Mouse (Mus musculus): ENCODE measurements at regions not wholly inside any gene's neighbourhood (a gene's known extent, or its start where the extent isn't known, plus 50 kb on each side); places are given as distances from the start of the nearest gene placed in this dataset.
"Not testable (repeated sequence)": the region's sequence is repeated elsewhere in the genome, so short reads cannot be mapped to it uniquely, and the experiment has no call there.

DNA sequence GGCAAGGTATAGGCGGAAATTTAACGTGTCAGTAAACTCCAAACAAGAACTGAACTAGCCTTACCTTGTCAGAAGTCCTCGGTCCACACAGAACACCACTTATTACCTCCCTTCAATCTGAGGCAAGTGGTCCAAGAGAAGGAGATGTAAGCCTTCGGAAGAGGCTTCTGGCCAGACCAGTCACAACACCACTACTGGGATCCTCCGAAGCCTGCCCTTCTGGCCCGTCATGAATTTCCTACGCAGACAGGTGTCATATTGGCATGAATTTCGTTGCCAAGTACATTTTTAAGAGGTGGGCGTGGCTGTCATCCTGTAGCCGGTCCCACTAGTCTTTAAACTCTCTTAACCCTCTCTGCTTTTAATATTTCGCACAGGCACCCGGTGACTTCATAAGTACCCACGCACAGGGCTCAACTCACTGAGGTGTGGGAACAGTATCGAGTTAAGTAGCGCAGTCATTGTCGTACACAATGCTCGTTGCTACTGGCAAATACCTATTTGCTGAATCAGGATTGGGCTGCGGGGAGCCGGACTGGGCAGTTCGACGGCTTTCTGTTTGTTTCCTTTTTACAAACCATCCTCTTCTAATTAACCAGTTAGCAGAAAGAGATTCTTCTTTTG, 86.7 kb upstream of the Adgrl2 start:
- in situ Hi-C loops (cut with MboI, MseI): no loop called here

DNA sequence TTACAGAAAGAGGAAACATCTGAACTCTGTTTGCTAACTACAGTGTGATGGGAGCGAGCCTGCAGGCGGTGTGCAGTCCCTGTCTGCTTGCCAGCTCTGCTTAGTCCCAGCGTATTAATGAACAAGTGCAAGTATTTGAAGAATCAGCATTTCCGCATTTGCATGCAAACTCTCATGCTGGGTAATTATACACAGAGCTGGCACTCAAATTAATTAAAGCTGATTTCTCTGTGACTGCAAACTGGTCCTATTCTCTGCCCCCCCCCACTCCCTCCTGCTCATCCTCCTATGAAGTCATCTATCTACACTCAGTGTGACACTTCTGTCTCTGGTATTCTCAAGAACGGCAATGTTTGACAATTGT, 85.1 kb upstream of the Adgrl2 start:
- in situ Hi-C loops (cut with MboI, MseI): no loop called here

DNA sequence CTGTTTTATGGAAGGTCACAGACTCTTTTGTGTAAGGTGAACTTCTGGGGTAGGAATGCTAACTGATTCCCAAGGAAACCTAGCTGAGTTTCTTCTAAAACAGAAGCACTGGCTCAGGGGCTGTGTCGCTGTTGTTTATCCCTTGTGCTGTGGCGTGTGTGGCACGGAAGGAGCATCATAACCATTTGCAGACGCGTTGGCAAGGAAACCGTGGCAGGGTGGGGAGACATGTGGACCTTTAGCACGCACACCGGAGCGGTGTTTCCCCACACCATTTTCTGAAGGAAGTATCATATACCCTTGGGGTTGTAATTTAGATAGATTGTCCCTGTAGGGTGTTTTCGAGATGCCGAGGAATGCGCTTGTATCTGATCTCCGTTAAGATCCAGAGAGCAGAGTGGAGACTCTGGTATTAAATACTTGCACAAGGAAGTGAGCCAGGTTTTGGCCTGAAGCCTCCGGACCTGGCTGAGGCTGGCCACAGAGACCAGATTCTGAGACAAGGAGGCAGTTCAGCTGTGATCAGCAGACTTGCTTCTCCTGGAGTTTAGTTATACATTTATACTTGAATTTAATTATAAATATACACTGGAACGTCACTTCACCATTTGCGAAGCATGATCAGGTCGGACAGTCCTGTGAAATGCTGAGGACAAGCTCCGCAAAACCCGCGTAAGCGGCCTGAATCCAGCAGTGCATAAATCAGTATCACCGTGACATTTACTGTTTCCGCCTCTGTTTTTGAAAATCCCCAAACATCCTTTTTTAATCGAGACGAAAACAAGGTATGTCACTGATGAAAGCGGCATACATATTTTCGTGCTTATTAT, 84.5 kb upstream of the Adgrl2 start:
- in situ Hi-C loops (cut with MboI, MseI): no loop called here

DNA sequence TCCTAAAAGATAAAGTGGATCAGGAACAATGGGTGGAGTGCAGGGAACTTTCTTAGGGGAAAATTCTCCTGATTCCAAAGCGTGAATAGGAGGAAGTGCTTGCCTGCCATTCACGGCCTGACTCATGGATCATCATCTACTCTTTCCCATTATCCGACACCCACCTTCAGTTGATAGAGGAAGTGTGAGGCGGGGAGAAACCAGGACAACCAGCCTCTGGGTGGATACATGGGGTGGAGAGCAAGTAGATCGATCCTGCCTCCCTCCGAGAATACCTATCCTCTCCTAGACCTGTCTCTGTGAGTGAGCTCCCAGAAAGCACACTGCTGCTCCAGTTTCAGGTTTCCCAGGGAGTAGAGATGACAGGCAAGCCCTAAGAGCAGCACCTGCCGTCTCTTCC, 79.8 kb upstream of the Adgrl2 start:
- in situ Hi-C loops (cut with MboI, MseI): no loop called here

DNA sequence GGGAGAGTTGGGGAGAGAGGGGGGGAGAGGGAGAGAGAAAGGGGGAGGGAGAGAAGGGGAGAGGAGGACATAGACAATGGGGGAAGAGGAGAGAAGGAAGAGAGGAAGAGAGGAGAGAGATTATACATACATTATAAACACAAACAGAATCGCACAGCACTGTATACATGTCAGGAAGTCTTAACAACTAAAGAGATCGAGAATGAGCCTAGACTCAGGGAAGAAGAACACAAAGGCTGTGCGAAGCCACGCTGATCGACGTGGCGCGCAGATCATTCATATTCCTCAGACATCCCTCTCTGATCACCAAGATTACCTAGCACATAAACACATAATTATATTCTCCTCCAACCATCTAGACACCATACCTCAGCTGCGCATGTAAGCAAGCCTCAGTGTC, 79.1 kb upstream of the Adgrl2 start:
- in situ Hi-C loops (cut with MboI, MseI): no loop called here

DNA sequence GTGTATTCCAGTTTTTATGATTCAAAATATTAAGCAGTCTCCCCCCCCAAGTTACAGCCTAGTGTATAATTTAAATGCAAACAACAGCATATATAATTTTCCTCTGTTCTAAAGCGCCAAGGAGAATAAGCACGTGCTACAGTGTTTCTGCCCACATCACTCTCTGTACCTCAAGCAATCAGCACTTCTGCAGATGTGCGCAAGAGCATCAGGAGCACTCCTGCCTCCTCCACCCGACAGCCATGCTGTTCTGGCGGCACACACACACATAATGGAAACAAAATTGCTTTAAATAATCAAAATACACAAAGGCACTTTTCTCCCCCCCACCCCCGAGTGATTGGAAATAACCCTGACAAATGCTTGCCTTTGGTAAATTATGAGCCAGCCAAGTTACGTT, 78.5 kb upstream of the Adgrl2 start:
- in situ Hi-C loops (cut with MboI, MseI): no loop called here

DNA sequence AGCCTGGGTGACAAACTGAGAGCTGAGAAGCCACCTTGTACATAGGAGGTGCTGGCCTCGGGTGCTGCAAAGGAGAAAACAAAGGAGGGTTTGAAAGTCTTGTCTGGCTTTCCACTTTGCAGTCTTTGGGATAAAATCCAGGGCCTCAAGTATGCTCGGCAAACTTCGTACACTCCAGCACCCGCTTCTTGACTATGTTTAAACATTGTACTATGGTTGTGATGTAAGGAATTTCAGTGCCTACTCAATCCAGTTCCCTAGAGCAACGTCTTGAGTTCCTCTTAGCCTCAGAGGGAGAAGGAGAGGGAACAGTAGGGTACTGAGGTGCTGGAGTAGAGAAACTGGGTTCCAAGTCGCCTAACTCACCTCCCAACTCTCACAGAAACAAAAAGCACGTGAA, 77.4 kb upstream of the Adgrl2 start:
- in situ Hi-C loops (cut with MboI, MseI): no loop called here

DNA sequence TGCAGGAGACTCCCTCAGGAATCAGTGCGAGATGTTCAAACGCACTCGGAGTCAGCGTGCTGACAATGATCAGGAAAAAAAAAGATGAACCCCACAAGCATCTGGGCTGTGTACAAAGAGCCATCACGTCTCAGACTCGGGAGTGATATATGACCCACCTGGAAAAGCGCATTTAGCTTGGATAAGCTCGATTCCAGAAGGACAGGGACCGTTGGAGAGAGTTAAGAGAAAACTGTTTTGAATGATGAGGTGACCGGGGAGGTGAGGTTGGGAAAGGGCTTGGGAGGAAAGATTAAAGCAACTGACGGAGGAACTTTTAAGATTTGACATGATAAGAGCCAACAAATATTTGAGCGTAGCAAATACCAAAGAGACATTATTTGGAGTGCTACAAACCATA, 64.7 kb upstream of the Adgrl2 start:
- in situ Hi-C loops (cut with MboI, MseI): no loop called here

DNA sequence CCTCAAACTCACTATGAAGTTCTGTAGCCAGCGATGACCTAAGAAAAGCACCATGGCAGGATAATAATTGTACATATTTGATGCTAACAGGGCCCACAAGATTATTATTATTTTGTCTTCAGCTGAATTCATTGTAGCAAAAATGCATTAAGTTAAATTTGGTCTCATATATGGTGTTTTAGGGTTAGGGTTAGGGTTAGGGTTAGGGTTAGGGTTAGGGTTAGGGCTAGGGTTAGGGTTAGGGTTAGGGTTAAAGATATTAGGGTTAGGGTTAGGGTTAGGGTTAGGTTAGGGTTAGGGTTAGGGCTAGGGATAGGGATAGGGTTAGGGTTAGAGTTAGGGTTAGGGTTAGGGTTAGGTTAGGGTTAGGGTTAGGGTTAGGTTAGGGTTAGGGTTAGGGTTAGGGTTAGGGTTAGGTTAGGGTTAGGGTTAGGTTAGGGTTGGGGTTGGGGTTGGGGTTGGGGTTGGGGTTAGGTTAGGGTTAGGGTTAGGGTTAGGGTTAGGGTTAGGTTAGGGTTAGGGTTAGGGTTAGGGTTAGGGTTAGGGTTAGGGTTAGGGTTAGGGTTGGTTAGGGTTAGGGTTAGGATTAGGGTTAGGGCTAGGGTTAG, 62.0 kb upstream of the Adgrl2 start:
- in situ Hi-C loops (cut with MboI, MseI): not testable (repeated sequence)

DNA sequence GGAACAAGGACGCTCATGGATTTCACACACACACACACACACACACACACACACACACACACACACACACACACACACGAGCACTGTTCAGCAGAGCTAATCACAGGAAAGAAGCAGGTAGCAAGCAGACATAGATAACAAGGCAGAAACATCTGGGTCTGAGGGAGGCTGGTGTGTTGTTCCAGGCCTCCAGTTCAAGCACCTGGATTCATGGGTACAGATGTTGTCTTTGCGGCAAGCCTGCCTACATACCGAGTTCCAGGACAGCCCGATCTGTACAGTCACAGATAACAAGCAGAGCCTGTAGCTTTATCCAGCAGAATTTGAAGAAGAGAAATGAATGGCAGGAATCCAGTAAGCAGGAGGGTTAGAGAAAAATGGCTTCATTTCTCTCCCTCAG, 55.0 kb upstream of the Adgrl2 start:
- in situ Hi-C loops (cut with MboI, MseI): no loop called here

DNA sequence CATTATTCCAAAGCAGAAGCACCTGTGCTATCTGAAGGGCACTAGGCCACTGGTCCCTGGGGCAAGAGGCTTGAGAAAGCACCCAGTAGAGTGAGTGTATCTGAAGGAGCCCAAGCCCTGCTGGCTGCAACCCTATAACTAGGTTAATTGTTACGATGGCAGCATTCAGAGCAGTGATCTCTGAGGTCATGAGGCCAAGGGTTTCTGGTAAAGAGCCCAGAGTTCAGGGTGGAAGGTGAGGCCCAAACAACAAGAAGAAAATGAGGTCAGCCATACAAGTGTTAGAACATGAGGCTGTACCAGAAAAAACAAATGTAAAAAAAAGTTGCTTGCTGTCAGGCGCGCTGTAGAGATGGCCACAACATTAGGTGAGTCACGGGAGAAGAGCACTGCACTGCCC, 53.5 kb upstream of the Adgrl2 start:
- in situ Hi-C loops (cut with MboI, MseI): no loop called here

DNA sequence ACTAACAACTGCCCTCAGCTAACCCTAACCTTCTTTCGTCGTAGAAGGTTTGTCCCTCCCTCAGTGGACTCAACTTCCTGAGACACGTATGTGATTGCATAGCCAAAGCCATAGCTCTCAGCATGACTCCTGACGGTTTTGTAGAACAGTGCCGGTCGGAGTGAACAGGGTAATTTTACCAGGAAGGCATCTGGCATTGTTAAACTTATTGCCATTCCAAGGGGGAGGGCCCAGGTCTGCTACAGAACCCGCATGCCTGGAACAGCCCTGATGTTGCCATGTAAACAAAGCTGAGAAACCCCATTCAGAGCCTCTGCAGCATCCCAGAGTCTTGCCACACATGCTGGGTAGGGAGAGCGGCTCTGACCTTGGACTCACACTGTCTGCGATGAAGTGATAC, 52.2 kb upstream of the Adgrl2 start:
- in situ Hi-C loops (cut with MboI, MseI): no loop called here

DNA sequence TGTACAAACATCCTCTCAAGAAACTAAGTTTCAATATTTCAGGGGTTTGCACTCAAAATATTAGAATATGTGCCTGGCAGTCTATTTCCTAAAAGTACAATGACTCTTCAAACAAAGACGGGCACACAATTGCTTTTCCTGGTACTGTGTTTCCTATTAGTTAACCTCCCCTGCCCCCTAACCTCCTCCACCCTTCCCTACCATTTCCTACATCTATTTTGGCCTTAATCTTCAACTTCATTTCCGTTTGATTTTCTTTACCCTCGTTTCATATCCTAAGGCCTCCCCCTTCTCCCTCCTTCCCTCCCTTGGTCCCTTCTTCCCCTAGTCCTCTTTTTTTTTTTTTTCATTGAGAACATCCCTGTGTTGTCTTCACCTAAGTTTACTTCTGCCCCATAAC, 50.8 kb upstream of the Adgrl2 start:
- in situ Hi-C loops (cut with MboI, MseI): no loop called here

Measured in T-helper 2 cell (primary cell).